Mouse (Mus musculus): ENCODE data around the gene Slamf9.

The Slamf9 gene

DNA sequence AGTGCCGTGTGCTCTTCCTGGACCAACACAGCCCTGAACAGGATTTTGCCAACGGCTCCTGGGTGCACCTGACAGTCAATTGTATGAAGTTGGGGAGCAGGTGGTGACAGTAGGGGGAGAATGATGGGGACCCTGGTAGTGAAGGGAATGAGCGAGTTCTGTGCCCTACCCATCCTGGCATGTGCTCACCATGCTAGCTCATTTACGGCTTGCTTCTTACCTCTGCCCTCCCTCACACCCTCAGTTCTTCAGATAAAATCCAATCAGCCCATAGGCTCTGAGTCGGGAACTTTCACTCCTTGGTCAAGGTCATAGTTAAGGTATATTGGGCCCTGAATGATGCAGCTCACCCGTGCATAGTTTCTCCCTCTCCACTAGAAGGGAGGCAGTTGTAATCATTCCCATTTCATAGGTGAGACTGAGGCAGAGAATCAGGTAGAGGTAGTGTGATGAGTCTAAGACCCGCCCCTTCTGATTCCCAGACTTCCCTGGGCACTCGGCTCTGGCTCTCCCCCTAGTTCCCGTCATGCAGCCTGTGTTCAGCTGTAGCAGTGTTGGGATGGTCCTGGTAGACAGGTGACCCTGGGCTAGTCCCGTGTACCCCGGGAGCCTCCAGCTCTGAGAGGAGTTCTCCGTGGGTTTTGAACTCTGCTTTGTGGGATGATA is 14.6 kb downstream of the Slamf9 start:
- no peak for DNase-seq (ENCODE audit: low spot score in 2 of 2)

GRCm38 (mm10) chr1:172490261-172490661 is 15.1 kb downstream of the Slamf9 start:
- peak; percentile 84 for DNase-seq (ENCODE audit: low spot score in 2 of 2)

GRCm38 (mm10) chr1:172492047-172492446 is 16.9 kb downstream of the Slamf9 start:
- DNase-seq (ENCODE audit: low spot score in 2 of 2) = no peak

DNA sequence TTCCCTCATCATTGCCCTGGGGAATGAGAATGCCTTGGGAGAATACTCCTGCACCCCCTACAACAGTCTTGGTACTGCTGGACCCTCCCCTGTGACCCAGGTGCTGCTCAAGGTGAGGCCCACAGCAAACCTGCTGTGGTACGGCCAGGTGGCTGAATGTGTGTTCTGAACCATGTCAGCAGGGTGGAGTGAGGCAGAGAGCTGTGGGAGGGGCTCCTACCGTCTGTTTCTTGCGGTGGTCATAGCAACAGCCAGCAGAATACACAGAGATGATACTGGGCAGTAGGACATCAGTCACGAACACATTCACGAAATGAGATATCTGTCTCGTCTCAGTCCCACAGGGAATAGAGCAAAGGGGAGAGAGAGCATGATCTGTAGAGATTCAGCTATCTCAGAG is 18.4 kb downstream of the Slamf9 start:
- DNase-seq (ENCODE audit: low spot score in 2 of 2) = no peak

DNA sequence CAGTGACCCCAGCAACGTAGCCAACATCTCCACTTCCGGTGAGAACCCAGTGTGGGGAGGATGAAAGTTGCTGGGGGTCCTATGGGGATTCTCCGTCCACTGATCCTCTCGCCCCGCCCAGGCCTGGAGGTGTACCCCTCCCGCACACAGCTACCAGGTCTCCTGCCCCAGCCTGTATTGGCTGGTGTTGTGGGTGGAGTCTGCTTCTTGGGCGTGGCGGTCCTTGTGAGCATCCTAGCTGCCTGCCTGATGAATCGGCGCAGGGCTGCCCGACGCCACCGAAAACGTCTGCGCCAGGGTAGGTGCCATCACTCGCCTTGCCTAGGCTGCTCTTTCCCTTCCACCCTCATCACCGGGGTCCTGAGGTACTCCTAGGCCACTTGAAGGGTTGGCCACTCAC is 20.9 kb downstream of the Slamf9 start:
- no peak for DNase-seq (ENCODE audit: low spot score in 2 of 2)

GRCm38 (mm10) chr1:172497428-172497827 is 22.3 kb downstream of the Slamf9 start:
- no peak for DNase-seq (ENCODE audit: low spot score in 2 of 2)

DNA sequence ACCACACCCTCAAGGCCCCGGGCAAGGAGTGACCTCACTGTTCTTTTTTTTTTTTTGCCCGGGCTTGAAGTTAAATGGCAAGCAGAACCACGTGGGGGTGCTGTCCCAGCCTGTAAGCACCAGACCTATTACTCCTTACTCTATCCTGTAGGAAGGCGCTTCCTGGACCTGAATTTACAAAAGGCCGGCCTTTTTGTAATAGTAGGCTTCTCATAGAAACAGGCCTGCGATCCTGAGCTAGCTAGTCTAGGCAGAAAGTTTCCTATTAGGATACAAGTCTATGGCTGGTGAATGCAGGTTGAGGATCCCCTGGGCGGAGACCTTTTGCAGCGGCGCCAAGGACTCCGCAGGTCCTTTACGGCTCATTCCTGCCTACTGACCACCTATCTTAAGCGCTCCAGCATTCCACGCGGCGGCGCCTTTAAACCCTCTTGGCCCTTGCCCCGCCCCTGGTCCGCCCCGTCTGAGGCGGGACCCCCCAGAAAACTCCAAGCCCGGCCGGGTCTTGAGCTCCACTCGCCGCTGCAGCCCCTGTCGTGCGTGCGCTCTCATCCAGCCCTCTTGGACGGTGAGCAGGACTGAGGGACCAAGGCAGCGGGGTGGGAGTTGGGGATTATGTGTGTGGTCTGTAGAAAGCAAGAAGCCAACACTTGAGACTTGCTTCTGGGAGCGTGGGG is 24.7 kb downstream of the Slamf9 start, which contains the start of gene Tagln2:
Gene Tagln2 (plus strand): TSS at position 283 of the 677 bp plus-strand sequence.
- peak; percentile 46 to 72 for DNase-seq (ENCODE audit: low spot score in 2 of 2)

DNA sequence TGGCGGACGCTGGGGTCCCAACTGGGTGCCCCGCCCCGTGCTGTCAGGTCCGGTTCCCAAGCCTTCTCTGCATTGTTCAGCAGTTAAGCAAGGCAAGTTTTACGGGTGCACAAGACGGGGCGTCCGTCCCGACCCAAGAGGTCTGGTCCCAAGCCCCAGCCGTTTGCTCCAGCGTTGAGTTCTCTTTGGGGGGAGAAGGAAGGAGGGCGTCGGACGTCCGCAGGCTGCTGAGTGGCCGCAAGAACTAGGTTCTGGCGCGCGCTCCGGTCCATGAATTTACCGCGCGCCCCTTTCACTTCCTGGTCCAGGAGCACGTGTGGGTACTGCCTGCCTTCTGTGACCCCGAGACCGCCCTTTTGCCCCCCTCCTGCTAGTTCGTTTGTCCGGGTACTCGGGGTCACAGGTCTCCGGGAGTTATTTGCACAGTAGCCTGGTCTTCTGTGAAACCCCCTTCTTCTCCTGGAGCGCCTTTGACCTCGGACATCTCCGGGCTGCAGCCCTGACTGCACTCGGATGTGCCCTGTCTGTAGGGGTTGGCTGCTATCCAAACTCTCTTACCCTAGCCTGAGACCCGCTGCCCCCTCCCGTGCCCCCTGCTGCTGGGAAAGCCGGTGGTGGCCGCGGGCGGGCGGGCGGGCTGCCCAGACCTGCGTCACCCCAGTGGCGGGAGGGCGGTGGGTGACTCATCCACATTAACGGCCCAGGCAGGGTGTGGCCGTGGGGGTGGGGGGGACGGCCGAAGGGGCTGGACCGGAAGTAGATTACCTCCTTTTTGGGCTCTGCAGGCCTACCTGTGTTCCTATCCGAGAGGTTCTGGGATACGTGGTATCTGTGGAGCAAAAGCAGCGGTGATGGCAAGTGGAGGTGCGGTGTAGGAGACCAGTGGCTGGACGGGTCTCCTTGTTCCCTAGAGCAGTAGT is 25.6 kb downstream of the Slamf9 start:
- DNase-seq (ENCODE audit: low spot score in 2 of 2) = peak; percentile 43 to 56

- DNase-seq (ENCODE audit: low spot score in 2 of 2) = peak; percentile 31 to 61
Observed at GRCm38 (mm10) chr1:172501371-172502144, 26.4 kb downstream of the Slamf9 start.

DNA sequence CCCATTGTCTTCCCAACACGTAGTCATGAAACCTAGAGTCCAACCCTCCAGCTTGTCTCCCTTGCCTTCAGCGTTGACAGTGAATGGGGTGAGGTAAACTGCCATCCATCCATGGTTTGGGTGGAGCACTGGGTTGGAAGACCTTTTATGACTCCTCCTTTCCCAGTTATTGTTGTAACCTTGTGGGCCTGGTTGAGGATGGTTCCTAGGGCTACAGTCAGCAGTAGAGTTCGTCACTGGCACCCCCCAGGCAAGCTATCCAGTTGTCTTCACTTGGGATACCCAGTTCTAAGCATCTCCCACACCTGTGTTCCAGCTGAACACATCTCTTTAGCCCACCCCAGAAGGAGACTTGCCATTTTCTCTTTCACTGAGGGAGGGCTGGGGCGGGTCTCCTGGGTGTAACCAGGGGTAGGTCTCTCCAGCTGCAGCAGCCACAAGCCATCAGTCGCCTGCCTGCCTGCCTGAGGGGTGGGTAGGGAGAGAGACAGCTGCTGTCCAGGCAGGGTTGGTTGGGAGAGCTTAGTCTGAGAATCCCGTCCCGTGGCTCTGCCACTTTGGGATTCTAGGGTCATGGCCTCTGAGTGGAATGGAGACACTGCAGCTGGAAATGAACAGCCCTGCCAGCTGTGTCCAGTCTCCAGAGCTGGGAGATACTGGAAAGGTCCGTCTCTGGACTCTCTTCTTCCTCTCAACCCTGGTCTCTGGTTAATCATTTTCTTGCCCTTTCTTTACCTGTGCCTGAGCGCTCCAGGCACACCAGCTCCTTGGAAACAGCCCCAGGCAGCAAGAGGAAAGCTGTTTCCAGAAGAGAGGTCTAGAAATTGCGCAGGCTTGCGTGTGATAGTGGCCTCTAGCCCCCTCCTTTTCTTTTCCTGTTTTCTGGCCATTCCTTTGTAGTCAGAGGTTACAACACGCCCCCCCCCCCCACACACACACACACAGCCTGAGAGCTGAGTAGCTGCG is 27.3 kb downstream of the Slamf9 start:
- no peak for DNase-seq (ENCODE audit: low spot score in 2 of 2)

DNA sequence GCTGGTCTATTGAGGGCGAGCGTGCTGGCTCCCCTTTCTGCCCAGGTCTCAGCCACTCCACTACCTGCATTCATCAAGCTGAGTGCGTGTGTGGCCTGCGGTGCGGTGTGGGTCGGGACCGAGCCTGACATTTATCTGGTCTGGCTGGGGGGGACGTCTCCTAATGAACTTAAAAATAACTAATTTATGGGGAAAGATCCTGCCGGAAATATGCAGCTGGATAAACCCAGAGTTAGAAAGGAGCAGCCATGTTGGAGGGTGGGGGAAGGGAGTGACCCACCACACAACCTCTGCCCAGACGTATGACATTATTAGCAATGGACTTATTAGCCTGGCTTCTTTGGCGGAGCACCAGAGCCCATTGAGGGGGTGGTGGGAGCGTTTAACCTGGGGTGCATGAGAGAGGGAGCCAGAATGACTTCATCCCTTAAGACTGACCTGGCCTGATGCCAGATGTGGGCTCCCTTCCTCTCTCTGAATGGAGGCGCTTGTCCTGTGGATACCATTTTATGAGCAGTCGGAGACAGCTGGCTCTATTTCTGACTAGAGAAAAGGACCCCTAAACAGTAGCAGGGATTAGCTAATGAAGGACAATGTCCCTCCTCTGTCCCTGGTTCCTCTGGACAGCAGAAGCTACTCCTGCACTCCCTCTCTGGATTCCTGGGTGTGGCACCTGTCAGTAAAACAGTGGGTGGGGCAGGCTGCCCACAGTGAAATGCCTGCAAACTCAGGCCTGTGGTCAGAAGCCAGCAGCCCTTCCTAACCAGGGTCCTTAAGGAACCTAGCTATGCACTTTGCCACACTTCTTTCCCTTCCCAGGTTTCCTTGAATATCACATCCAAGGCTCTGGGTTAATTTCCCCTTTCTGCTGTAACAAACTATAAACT is 28.2 kb downstream of the Slamf9 start:
- no peak for DNase-seq (ENCODE audit: low spot score in 2 of 2)

GRCm38 (mm10) chr1:172504756-172505155 is 29.6 kb downstream of the Slamf9 start:
- DNase-seq (ENCODE audit: low spot score in 2 of 2) = no peak

DNA sequence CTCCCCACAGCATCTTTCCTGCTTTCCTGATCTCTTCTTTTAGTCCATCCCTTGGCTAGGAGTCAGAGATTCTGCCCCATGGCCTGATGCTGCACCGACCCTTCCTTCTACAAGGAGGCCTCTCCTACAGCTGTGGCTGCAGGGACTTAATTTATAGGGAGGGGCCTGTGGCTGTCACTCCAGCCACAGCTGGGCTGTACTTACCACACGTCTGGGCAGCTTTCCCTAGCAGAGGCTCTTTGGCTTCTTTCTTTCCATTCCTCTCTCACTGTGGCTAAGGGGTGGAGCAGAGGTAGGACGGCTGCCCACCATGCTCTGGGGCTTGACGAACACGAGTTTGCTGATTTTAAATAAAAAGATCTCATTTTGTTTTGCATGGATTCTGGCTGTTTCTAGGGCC is 31.8 kb downstream of the Slamf9 start:
- no peak for DNase-seq (ENCODE audit: low spot score in 2 of 2)

DNA sequence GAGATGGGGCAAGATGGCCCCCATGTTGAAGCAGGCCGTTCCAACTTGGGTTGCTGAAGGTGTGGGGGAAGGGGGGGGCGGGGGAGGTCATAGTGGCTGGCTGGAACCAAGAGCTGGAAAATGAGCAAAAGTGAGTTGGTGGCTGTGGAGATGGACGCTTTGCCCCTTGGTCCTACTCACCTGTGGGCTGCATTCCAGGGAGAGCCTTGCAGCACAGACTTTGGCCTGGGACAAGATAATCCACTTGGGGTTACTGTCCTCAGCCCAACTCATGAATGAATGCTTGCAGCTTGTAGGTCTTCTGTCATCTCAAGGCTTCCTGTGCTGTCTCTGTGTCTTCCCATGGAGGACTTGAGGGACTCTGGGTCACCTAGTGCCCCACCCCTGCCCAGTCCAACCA is 32.5 kb downstream of the Slamf9 start:
- DNase-seq (ENCODE audit: low spot score in 2 of 2) = no peak

DNA sequence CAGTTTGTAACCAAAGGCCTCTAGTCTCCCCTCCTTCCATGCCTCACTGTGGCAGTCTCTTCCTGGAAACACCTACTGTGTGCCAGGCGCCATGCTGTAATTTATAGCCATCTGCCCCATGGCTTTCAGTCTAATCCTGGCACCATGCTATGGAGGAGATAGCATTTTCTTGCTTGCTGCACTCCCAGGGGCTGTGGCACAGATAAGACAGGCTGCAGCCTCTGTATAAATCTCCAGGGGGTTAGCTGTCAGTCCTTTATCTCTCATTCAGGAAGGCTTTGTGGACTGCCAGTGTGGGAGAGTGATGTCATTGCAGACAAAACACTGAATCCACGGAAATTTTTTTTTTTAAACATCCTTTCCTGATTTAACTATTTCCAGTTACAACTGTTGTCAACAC is 33.0 kb downstream of the Slamf9 start:
- no peak for DNase-seq (ENCODE audit: low spot score in 2 of 2)

- no peak for DNase-seq (ENCODE audit: low spot score in 2 of 2)
Observed at GRCm38 (mm10) chr1:172509235-172509634, 34.1 kb downstream of the Slamf9 start.

DNA sequence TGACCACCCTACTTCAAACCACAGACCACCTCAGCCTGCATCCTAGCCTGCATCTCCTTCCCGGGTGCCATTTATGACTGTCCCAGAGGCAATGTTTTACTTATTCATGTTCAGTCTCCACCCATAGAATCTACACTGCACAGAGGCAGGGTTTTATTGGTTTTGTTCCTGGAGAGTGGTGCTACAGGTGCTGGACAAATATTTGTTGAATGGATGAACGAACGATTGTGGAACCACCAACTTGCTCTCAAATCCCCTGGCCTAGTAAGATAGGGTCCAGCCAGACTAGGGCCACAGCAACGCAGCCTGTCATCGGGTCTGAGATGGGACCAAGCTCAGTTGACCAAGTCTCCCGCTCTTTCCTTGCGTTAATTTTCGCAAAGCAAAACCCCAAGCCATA is 34.8 kb downstream of the Slamf9 start:
- no peak for DNase-seq (ENCODE audit: low spot score in 2 of 2)

- DNase-seq (ENCODE audit: low spot score in 2 of 2) = no peak
Observed at GRCm38 (mm10) chr1:172510421-172510972, 35.3 kb downstream of the Slamf9 start.

GRCm38 (mm10) chr1:172512962-172513361 is 37.8 kb downstream of the Slamf9 start:
- DNase-seq (ENCODE audit: low spot score in 2 of 2) = peak; percentile 35 to 71

All from spleen, postnatal 10 days (tissue).